Mouse (Mus musculus) embryonic facial prominence, embryonic 15.5 days (tissue): ENCODE measurements around the gene Gm47289. TPM values are rescaled to one million over a fixed set of nuclear protein-coding genes. Genes with fewer than 3 reads are reported as not detected.

Experiments used
- ATAC-seq: fragments of 200-750 bp; cut with Nextera tagmentation; 2 replicates; pipeline ENCODE4 v1.8.0; 2017; ENCODE audit warnings: low read depth, moderate TSS enrichment; ENCODE audit not compliant: insufficient number of reproducible peaks, low FRiP score, low TSS enrichment
- H3K27ac ChIP-seq: fragments of 300-500 bp; sonication (generic); replicated peaks from 2 replicates; pipeline ENCODE4 v1.5.1; 2015; ENCODE audit warnings: mild to moderate bottlenecking, inconsistent platforms
- H3K27me3 ChIP-seq: fragments of 300-500 bp; sonication (generic); 2 replicates; pipeline ENCODE4 v1.6.1; 2015; ENCODE audit warnings: inconsistent platforms
- H3K36me3 ChIP-seq: fragments of 300-500 bp; sonication (generic); 2 replicates; pipeline ENCODE4 v1.6.1; 2015; ENCODE audit warnings: mild to moderate bottlenecking, inconsistent platforms
- H3K4me1 ChIP-seq: fragments of 300-500 bp; sonication (generic); 2 replicates; pipeline ENCODE4 v1.6.1; 2015; ENCODE audit warnings: inconsistent platforms
- H3K4me2 ChIP-seq: fragments of 300-500 bp; sonication (generic); replicated peaks from 2 replicates; pipeline ENCODE4 v1.6.1; 2015; ENCODE audit warnings: mild to moderate bottlenecking, inconsistent platforms
- H3K4me3 ChIP-seq: fragments of 300-500 bp; sonication (generic); replicated peaks from 2 replicates; pipeline ENCODE4 v1.5.1; 2015; ENCODE audit warnings: mild to moderate bottlenecking, inconsistent platforms
- H3K9ac ChIP-seq: fragments of 300-500 bp; sonication (generic); 2 replicates; pipeline ENCODE4 v1.6.1; 2015; ENCODE audit warnings: inconsistent platforms
- H3K9me3 ChIP-seq: fragments of 300-500 bp; sonication (generic); replicated peaks from 2 replicates; pipeline ENCODE4 v1.6.1; 2016; ENCODE audit warnings: inconsistent platforms
- WGBS: fragments of 180-500 bp; shearing (Covaris S2); methylation state at CpG from one replicate; pipeline ENCODE4 v1.1.7; 2015; 5-methylcytosine and 5-hydroxymethylcytosine counted together
- polyA plus RNA-seq: library from polyadenylated mRNA; unstranded; fragments of >200 nt; fragmentation: Nextera tagmentation; extraction: Ambion mirVana; gene quantifications from 2 replicates; pipeline ENCODE4 v1.2.1, GENCODE M21; 2015

The Gm47289 gene
- polyA plus RNA-seq, 1 experiment from 2014 or later, result not detected

DNA sequence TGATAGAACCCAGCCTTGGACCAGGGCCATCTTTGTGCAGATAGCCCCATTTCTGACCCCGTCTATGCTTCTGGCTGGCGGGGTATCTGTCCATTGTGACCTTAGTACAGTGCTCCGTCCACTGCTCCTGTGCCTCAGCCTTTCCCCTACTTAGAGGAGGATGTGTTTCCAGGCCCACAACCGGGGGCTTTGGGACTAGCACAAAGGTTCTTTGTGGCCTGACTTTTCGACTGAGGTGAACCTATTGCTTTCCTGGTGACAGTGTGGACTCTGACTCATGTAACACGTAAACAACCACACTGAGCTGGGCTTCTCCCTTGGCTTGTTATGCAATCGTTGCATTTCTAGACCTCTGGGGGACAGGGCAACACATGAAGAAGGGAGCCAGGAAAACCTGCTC is 5.8 kb downstream of the Gm47289 start:
- 72% methylated on average over 7 of the region's 7 CpGs for WGBS
- H3K4me1 ChIP-seq, result no peaks in the 10 kb centered on the region
- H3K27ac ChIP-seq, result no peak overlapping the region
- H3K9me3 ChIP-seq, result no peaks in the 10 kb centered on the region
- H3K4me3 ChIP-seq, result no peak overlapping the region
- H3K36me3 ChIP-seq, result no peaks in the 10 kb centered on the region
- ATAC-seq, result no peak
- no peak overlapping the region for H3K4me2 ChIP-seq
- no peak overlapping the region for H3K9ac ChIP-seq
- no peaks in the 10 kb centered on the region for H3K27me3 ChIP-seq

DNA sequence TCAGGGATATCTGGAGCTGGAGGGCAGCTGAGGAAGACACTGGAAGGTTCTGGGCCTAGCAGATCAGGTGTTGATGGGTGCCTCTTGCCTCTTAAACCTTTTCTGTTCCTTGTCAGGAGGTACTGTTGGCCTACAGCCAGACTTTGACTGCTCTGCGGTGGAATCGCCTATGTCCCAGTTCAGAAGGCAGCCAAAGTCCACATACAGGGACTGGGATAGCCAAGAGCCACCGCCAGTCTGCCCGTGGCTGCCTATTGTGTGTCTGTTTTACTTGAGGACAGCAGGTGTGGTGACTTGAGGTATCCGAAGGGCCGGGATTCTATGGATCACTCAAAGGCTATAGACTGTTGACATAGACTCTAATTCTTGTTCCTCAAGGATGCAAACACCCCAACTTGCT is 6.6 kb downstream of the Gm47289 start:
- no peaks in the 10 kb centered on the region for H3K4me1 ChIP-seq
- H3K27me3 ChIP-seq, result no peaks in the 10 kb centered on the region
- no peak overlapping the region for H3K9ac ChIP-seq
- H3K4me3 ChIP-seq, result no peak overlapping the region
- H3K36me3 ChIP-seq, result no peaks in the 10 kb centered on the region
- 91% methylated on average over 6 of the region's 6 CpGs for WGBS
- H3K9me3 ChIP-seq, result no peaks in the 10 kb centered on the region
- no peak for ATAC-seq
- H3K4me2 ChIP-seq, result no peak overlapping the region
- H3K27ac ChIP-seq, result no peak overlapping the region

DNA sequence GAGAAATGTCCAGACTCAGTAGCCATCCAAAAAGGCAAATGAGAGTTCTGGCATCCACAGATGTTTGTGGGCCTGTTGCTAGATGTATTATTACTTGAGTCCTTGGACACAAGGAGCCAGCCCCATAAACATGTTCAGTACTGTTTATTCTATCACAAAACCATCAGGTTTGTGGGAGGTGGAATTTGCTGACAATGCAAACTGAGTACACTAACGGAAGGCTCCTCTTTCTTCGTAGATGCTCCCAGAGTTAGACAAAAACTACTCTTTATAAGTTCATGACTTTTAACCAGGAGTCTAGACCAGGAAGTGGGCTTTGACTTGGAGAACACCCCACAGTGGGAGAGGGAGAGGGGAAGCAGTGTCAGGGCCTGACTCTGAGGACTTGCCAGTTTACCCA is 8.6 kb downstream of the Gm47289 start:
- H3K9ac ChIP-seq, result no peak overlapping the region
- no peaks in the 10 kb centered on the region for H3K9me3 ChIP-seq
- 88% methylated on average over 2 of the region's 2 CpGs for WGBS
- H3K4me3 ChIP-seq, result no peak overlapping the region
- no peak for ATAC-seq
- H3K4me2 ChIP-seq, result no peak overlapping the region
- no peaks in the 10 kb centered on the region for H3K4me1 ChIP-seq
- no peaks in the 10 kb centered on the region for H3K27me3 ChIP-seq
- H3K27ac ChIP-seq, result no peak overlapping the region
- H3K36me3 ChIP-seq, result no peaks in the 10 kb centered on the region

GRCm38 (mm10) chr9:119179292-119179691 is 20.3 kb downstream of the Gm47289 start:
- Histone ChIP-seq H3K4me2 (no peak overlapping the region), H3K36me3 (no peaks in the 10 kb centered on the region), H3K27me3 (no peaks in the 10 kb centered on the region), H3K27ac (no peak overlapping the region), H3K9me3 (no peaks in the 10 kb centered on the region), H3K4me1 (peaks cover 14% of the 10 kb centered on the region), H3K9ac (no peak overlapping the region), H3K4me3 (no peak overlapping the region)
- 90% methylated on average over 11 of the region's 11 CpGs for WGBS
- no peak for ATAC-seq

DNA sequence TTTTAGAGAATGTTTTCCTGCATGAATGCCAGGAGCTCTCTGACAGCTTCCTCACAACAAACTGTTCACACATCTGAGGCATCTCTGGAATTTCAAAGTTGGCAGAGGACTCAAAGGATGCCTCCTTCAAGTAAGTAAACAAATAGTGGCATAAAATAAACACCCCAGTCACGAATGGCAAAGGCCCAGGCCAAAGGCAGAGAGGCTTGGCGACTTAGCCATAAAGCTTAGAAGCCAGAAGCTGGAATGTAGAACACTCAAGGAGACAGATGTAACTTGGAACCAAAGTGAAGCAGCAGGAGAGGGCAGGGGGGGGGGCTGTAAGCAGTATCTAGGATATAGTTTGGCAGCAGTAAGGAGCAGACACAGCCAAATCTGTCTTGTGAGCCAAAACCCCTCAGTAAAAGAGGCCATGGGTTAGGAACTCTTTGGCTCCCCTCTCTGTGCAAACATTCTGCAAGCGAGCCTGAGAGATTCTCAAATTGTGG is 22.3 kb downstream of the Gm47289 start:
- Histone ChIP-seq H3K4me2 (no peak overlapping the region), H3K27me3 (no peaks in the 10 kb centered on the region), H3K36me3 (no peaks in the 10 kb centered on the region), H3K9me3 (no peaks in the 10 kb centered on the region), H3K27ac (0 out of 2 replicates have a peak overlapping the region, but pooled peaks have one; percentile 25), H3K9ac (no peak overlapping the region), H3K4me1 (peaks cover 14% of the 10 kb centered on the region), H3K4me3 (no peak overlapping the region)
- 32% methylated on average over 3 of the region's 3 CpGs for WGBS
- ATAC-seq, result no peak

DNA sequence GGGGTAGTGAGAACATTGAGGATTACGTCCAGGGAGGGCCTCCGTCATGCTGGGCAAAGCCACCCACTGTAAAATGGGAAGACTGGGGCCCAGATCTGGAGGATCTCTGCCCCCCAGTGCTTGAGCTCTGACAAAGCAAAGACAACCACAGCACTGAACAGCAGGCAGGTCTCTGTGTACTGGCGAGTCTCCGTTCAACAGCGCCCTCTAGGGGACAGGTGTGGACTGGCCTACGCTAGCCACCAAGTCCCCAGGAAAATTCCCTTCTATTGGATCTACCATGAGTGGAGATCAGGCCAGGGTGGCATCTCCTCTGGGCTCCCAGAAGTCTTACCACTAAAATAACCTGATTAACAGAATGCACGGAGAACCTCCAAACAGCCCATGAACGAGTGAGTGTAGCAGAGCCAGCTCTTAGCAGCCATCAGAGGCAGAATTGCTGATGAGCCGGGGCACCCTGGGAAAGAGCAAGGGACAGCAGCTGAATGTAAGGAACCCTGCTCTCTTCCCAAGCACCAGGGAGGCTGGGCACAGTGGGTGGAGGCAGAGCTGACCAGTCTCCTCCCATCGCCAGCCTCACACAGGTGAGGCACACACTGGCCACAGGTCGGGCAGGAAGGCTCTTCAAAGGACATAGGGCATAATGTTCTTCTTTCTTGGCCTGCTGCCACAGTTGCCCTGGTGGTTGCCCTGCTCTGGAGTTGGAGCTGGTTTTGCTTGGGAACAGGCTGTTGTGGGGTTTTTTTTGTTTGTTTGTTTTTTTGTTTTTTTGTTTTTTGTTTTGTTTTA is 33.4 kb downstream of the Gm47289 start:
- ATAC-seq, result no peak; the same call in 1 of the 2 replicates
- Histone ChIP-seq H3K9me3 (no peaks in the 10 kb centered on the region), H3K27me3 (no peaks in the 10 kb centered on the region), H3K4me1 (no peaks in the 10 kb centered on the region), H3K4me2 (no peak overlapping the region), H3K36me3 (no peaks in the 10 kb centered on the region), H3K4me3 (no peak overlapping the region), H3K9ac (no peak overlapping the region), H3K27ac (no peak overlapping the region)
- 33% methylated on average over 11 of the region's 11 CpGs for WGBS

GRCm38 (mm10) chr9:119199151-119199861 is 40.3 kb downstream of the Gm47289 start:
- ATAC-seq, result no peak
- H3K9me3 ChIP-seq, result no peaks in the 10 kb centered on the region
- WGBS, result 58% methylated on average over 10 of the region's 10 CpGs
- no peak overlapping the region for H3K9ac ChIP-seq
- no peaks in the 10 kb centered on the region for H3K36me3 ChIP-seq
- H3K4me2 ChIP-seq, result no peak overlapping the region
- no peak overlapping the region for H3K27ac ChIP-seq
- no peaks in the 10 kb centered on the region for H3K4me1 ChIP-seq
- no peak overlapping the region for H3K4me3 ChIP-seq
- H3K27me3 ChIP-seq, result no peaks in the 10 kb centered on the region

DNA sequence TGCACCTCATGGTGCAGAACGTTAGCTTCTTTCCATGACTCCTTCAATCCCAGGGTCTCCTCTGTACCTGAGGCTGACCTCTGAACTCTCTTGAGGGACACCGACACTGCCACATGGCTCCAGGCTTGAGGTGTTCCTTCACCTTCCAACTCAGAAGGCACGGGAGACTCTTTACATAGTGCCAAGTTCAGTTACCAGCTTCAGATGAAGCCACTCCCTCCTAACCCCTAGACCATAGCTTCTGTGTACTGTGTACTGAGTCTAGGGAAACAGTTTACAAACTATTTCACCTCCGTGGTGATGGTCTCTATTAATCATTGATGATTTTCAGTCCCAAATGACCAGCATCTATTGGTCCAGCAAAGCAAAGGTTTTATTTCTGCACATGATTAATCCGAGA is 42.7 kb downstream of the Gm47289 start:
- no peaks in the 10 kb centered on the region for H3K27me3 ChIP-seq
- no peaks in the 10 kb centered on the region for H3K9me3 ChIP-seq
- no peak overlapping the region for H3K27ac ChIP-seq
- no peak overlapping the region for H3K4me3 ChIP-seq
- WGBS, result 85% methylated on average over 5 of the region's 5 CpGs
- H3K4me2 ChIP-seq, result no peak overlapping the region
- H3K9ac ChIP-seq, result no peak overlapping the region
- ATAC-seq, result no peak
- no peaks in the 10 kb centered on the region for H3K4me1 ChIP-seq
- no peaks in the 10 kb centered on the region for H3K36me3 ChIP-seq

DNA sequence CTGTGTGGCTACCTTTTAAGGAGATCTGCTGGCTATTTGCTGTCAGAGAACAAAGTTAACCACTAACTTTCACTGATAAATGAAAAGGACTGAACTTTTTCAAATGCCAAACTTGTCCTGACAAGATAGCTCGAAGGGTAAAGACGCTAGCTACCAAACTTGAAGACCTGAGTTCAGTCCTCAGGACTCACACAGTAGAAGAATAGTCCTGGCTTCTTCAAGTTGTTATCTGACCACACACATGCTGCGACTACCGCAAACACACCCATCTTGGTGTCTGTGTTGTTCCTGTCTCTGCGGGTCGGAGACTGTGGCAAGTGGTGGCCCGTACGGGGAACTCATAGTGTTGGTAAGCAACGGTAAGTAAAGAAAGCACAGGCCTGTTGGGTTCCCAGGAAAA is 44.7 kb downstream of the Gm47289 start:
- no peaks in the 10 kb centered on the region for H3K9me3 ChIP-seq
- 92% methylated on average over 9 of the region's 9 CpGs for WGBS
- no peaks in the 10 kb centered on the region for H3K27me3 ChIP-seq
- ATAC-seq, result no peak
- H3K27ac ChIP-seq, result no peak overlapping the region
- H3K4me3 ChIP-seq, result no peak overlapping the region
- no peak overlapping the region for H3K4me2 ChIP-seq
- no peaks in the 10 kb centered on the region for H3K36me3 ChIP-seq
- H3K4me1 ChIP-seq, result no peaks in the 10 kb centered on the region
- no peak overlapping the region for H3K9ac ChIP-seq

DNA sequence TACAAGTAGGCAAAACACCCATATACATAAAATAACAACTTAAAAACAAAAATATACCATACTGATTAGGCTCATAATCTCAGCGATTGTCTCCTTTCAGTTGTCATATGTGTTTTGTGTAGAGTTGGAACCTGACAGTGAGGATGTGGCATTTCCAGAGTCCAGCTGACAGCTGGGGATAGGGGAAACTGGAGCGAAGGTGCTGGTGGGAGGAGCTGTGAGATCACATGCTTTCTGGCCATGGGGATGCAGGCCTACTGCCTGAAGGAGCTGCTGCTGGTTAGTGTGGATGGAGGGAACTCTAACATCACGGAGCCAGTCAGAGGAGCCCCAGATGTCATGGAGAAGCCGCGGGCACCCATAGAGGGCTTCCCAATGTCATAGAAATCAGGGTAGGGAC is 46.8 kb downstream of the Gm47289 start:
- H3K4me3 ChIP-seq, result no peak overlapping the region
- H3K27ac ChIP-seq, result no peak overlapping the region
- H3K9ac ChIP-seq, result no peak overlapping the region
- no peaks in the 10 kb centered on the region for H3K27me3 ChIP-seq
- H3K4me1 ChIP-seq, result no peaks in the 10 kb centered on the region
- 93% methylated on average over 5 of the region's 5 CpGs for WGBS
- H3K4me2 ChIP-seq, result no peak overlapping the region
- no peaks in the 10 kb centered on the region for H3K36me3 ChIP-seq
- no peak for ATAC-seq
- H3K9me3 ChIP-seq, result no peaks in the 10 kb centered on the region

DNA sequence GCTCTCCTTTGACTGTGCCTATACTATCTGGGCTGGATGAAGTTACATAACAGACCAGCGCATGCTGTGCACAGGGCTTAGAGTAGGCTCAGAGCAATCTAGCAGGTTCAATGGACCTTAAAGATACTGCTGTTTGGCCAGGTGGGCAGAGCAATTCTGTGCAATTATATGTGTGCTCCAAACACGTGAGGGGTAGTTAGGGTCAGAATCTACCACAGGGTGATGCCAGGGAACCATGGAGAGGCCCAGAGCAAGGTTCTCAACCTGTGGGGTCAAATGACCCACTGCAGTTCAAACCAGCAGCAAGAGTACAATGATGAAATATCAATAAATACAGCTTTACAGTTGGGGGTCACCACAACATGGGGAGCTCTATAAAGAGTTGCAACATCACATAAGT is 47.7 kb downstream of the Gm47289 start:
- H3K9ac ChIP-seq, result no peak overlapping the region
- H3K36me3 ChIP-seq, result no peaks in the 10 kb centered on the region
- 66% methylated on average over 2 of the region's 2 CpGs for WGBS
- H3K4me1 ChIP-seq, result no peaks in the 10 kb centered on the region
- no peak for ATAC-seq
- no peaks in the 10 kb centered on the region for H3K27me3 ChIP-seq
- H3K4me2 ChIP-seq, result no peak overlapping the region
- no peaks in the 10 kb centered on the region for H3K9me3 ChIP-seq
- no peak overlapping the region for H3K4me3 ChIP-seq
- H3K27ac ChIP-seq, result no peak overlapping the region
